Mouse (Mus musculus): ENCODE measurements around the gene Brwd1. TPM values are rescaled to one million over a fixed set of nuclear protein-coding genes. Genes with fewer than 3 reads are reported as not detected.
A peak's percentile ranks its signal among the peaks of the same experiment; 100 is the strongest.
"Not testable (repeated sequence)": the region's sequence is repeated elsewhere in the genome, so short reads cannot be mapped to it uniquely, and the experiment has no call there.

Brwd1 gene
- total RNA-seq, 2 experiments from 2014 or later, result 60.7 to 62.5 TPM

GRCm38 (mm10) chr16:95990462-95991121 is 91.7 kb downstream of the Brwd1 start, which contains the start of gene Psmg1:
TSS of gene Psmg1 (minus strand) at chr16:95990960.
- peak; percentile 99 for DNase-seq (ENCODE audit: low spot score in 2 of 2)

GRCm38 (mm10) chr16:95984911-95985310 is 97.4 kb downstream of the Brwd1 start:
- DNase-seq (ENCODE audit: low spot score in 2 of 2), result no peak

GRCm38 (mm10) chr16:95983601-95984000 is 98.7 kb downstream of the Brwd1 start:
- no peak for DNase-seq (ENCODE audit: low spot score in 2 of 2)

GRCm38 (mm10) chr16:95970841-95971240 is 111.5 kb downstream of the Brwd1 start:
- DNase-seq (ENCODE audit: low spot score in 2 of 2), result no peak

GRCm38 (mm10) chr16:95967455-95967854 is 114.9 kb downstream of the Brwd1 start:
- DNase-seq (ENCODE audit: low spot score in 2 of 2), result no peak

GRCm38 (mm10) chr16:95964427-95965023 is 117.8 kb downstream of the Brwd1 start:
- DNase-seq (ENCODE audit: low spot score in 2 of 2), result peak in 1 of 2 experiments; percentile 24

- not testable (repeated sequence) for DNase-seq (ENCODE audit: low spot score in 2 of 2)
These were observed 120.8 kb downstream of the Brwd1 start for GRCm38 (mm10) chr16:95961484-95961883.

GRCm38 (mm10) chr16:95960689-95961088 is 121.6 kb downstream of the Brwd1 start:
- DNase-seq (ENCODE audit: low spot score in 2 of 2), result not testable (repeated sequence)

- no peak for DNase-seq (ENCODE audit: low spot score in 2 of 2)
These were observed 124.2 kb downstream of the Brwd1 start for GRCm38 (mm10) chr16:95958080-95958479.

- DNase-seq (ENCODE audit: low spot score in 2 of 2), result no peak
These were observed 125.7 kb downstream of the Brwd1 start for GRCm38 (mm10) chr16:95956618-95957017.

GRCm38 (mm10) chr16:95955716-95956346 is 126.5 kb downstream of the Brwd1 start:
- no peak for DNase-seq (ENCODE audit: low spot score in 2 of 2)

- DNase-seq (ENCODE audit: low spot score in 2 of 2), result no peak
These were observed 128.0 kb downstream of the Brwd1 start for GRCm38 (mm10) chr16:95954341-95954740.

GRCm38 (mm10) chr16:95953159-95953650 is 129.1 kb downstream of the Brwd1 start:
- no peak for DNase-seq (ENCODE audit: low spot score in 2 of 2)

GRCm38 (mm10) chr16:95951471-95951870 is 130.9 kb downstream of the Brwd1 start:
- DNase-seq (ENCODE audit: low spot score in 2 of 2), result no peak

- DNase-seq (ENCODE audit: low spot score in 2 of 2), result peak; percentile 48 to 59
These were observed 136.7 kb downstream of the Brwd1 start for GRCm38 (mm10) chr16:95945389-95946311.

- no peak for DNase-seq (ENCODE audit: low spot score in 2 of 2)
These were observed 139.1 kb downstream of the Brwd1 start for GRCm38 (mm10) chr16:95943186-95943585.

Small RNA genes within 50 kb of the gene (microRNA-seq; reads per million reads assigned to microRNA genes)
- 0 reads per million in 2 experiments for gene Gm27833 (ENCODE audit: borderline number of aligned reads in 2 of 2)

Other genes with a start within 250 kb of the Brwd1 start
- gene Psmg1, start 91.6 kb downstream of the Brwd1 start, total RNA-seq (2021), result 10 to 100 TPM; 29.1 to 30.4 TPM
- 100 to 1,000 TPM; 209 to 228 TPM for gene Hmgn1, start 45.2 kb upstream of the Brwd1 start, total RNA-seq (2021)
- gene Wrb, start 62.9 kb upstream of the Brwd1 start, total RNA-seq (2021), result 10 to 100 TPM; 32.5 to 33.0 TPM
- gene Lca5l, start 109.7 kb upstream of the Brwd1 start, total RNA-seq (2021), result 1 to 10 TPM; 1.0 to 1.4 TPM
- gene Sh3bgr, start 117.9 kb upstream of the Brwd1 start, total RNA-seq (2021), result 10 to 100 TPM; 18.5 to 30.4 TPM
- under 1 TPM; 0.13 to 0.42 TPM for gene B3galt5, start 153.3 kb upstream of the Brwd1 start, total RNA-seq (2021)